Mouse (Mus musculus) embryonic facial prominence, embryonic 10.5 days (tissue): ENCODE data around the gene Ift81. TPM values are rescaled to one million over a fixed set of nuclear protein-coding genes. Genes with fewer than 3 reads are reported as not detected.

Experiments
- DNase-seq: peaks from one replicate; pipeline ENCODE4 v3.0.0-alpha.2; 2017; ENCODE audit warnings: low spot score
- H3K27ac ChIP-seq: fragments of 300-500 bp; sonication (generic); replicated peaks from 2 replicates; pipeline ENCODE4 v1.5.1; 2016; ENCODE audit warnings: mild to moderate bottlenecking
- H3K27me3 ChIP-seq: fragments of 300-500 bp; sonication (generic); replicated peaks from 2 replicates; pipeline ENCODE4 v1.6.1; 2016; ENCODE audit warnings: low read depth, mild to moderate bottlenecking; ENCODE audit not compliant: poor library complexity, severe bottlenecking
- H3K36me3 ChIP-seq: fragments of 300-500 bp; sonication (generic); replicated peaks from 2 replicates; pipeline ENCODE4 v1.6.1; 2016; ENCODE audit warnings: mild to moderate bottlenecking, moderate library complexity
- H3K4me1 ChIP-seq: fragments of 300-500 bp; sonication (generic); 2 replicates; pipeline ENCODE4 v1.6.1; 2016
- H3K4me3 ChIP-seq: fragments of 300-500 bp; sonication (generic); 2 replicates; pipeline ENCODE4 v1.5.1; 2016; ENCODE audit warnings: mild to moderate bottlenecking, moderate library complexity
- H3K9me3 ChIP-seq: fragments of 300-500 bp; sonication (generic); 2 replicates; pipeline ENCODE4 v1.6.1; 2016; ENCODE audit warnings: mild to moderate bottlenecking
- WGBS: fragments of 180-500 bp; shearing (Covaris S2); methylation state at CpG from one replicate; pipeline ENCODE4 v1.1.7; 2016; 5-methylcytosine and 5-hydroxymethylcytosine counted together
- polyA plus RNA-seq: library from polyadenylated mRNA; unstranded; fragments of >200 nt; fragmentation: Nextera tagmentation; extraction: Ambion mirVana; gene quantifications from 2 replicates; pipeline ENCODE4 v1.2.1, GENCODE M21; 2016

The Ift81 gene
- polyA plus RNA-seq, 1 experiment from 2014 or later = 50.2 TPM

DNA sequence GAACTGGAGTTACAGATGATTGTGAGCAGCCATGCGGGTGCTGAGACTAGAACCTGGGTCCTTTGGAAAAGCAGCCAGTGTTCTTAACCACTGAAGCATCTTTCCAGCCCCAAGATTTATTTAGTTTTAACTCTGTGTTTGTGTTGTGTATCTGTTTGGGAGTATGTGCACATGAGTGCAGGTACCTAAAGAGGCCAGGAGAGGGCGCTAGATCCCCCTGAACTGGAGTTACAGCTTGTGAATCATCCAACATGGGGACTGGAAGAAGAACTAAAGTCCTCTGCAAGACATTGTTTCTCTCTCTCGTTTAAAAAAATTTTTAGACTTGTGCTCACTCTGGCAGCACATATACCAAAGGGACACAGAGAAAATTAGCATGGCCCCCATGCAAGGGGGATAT is 107.9 kb downstream of the Ift81 start:
- Histone ChIP-seq H3K27me3 (peaks cover 12% of the 10 kb centered on the region; the same call in 1 of the 2 replicates), H3K9me3 (peaks cover 5% of the 10 kb centered on the region; the same call in 1 of the 2 replicates), H3K4me3 (no peak overlapping the region), H3K27ac (no peak overlapping the region), H3K36me3 (no peaks in the 10 kb centered on the region), H3K4me1 (peaks cover 32% of the 10 kb centered on the region)
- WGBS = 86% methylated on average over 3 of the region's 3 CpGs
- DNase-seq = no peak

DNA sequence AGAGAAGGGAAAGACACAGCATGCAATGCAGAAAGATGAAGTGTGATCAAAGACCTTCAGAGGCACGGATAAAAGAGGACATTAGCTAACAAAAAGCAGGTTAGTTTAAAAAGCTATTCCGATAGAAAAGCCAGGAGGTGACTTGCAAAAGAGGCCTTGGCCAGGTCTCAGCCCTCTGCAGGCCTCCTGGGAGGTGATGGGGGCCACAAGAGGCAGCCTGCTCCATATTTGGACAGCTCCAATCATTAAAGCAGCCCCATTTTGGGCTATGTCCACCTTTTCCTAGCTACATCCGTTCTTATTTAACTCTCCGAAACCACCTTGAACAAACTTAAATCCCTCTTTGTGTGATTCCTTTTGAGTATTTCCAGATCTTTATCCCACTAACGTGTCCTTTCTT is 108.8 kb downstream of the Ift81 start:
- Histone ChIP-seq H3K4me1 (peaks cover 23% of the 10 kb centered on the region), H3K36me3 (no peaks in the 10 kb centered on the region), H3K27ac (no peak overlapping the region), H3K9me3 (peaks cover 5% of the 10 kb centered on the region; the same call in 1 of the 2 replicates), H3K4me3 (no peak overlapping the region), H3K27me3 (peaks cover 12% of the 10 kb centered on the region; the same call in 1 of the 2 replicates)
- DNase-seq = no peak
- WGBS = 89% methylated on average over 5 of the region's 5 CpGs

DNA sequence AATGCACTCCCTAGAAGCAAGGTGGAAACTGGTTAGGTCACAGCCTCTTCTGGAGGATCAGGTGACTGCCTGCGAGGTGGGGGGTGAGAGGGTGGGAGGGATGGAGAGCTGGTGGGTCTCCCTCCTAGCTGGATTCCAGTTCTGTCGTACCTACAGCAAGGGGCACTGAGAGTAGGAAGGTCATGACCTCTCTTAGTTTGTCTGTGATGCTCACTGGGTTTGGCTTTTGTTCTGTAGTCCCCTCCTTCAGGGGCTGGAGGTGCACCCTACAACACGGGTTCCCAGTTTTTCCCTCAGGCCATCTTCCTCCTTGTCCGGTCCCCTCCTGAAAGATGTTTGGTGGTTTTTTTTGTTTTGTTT is 110.6 kb downstream of the Ift81 start:
- Histone ChIP-seq H3K27ac (no peak overlapping the region), H3K4me3 (peak overlapping the region; percentile 99; the same call in 1 of the 2 replicates), H3K9me3 (peaks cover 5% of the 10 kb centered on the region; the same call in 1 of the 2 replicates), H3K36me3 (peaks cover 15% of the 10 kb centered on the region), H3K27me3 (peaks cover 12% of the 10 kb centered on the region; the same call in 1 of the 2 replicates), H3K4me1 (peaks cover 35% of the 10 kb centered on the region)
- DNase-seq = peak; percentile 40
- WGBS = 21% methylated on average over 4 of the region's 4 CpGs

DNA sequence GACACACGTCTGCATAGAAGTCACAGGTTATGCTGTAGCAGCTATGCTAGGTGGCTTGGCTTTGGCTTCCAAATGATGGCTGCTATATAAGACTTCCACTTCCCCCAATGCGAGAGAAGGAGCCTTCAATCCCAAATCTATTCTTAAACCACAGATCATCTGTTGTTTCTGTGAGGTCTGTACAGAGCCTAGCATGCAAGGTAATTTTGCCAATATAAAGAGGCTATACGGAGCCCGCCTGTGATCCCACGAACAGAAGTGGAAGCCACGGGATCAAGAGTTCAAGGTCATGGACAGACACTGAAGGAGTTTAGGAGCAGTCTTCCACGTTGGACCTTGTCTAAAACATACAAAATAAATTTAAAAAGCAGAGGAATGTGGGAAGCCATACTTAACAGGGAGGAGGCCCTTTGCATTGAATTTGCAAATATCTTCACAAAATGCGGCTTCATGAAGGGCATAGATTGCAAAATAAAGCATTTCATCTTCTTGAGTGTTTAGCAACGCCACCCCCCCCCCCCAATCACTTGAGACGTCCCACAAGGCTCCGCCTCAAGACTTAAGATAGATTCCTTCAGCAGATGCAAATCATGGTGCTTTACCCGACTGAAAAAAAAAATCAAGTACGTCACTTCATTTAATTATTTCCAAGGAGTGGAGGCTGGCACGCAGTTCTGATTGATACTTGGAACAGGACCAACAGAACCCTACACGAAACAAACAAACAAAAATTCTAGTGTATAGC is 111.1 kb downstream of the Ift81 start:
- WGBS = 37% methylated on average over 15 of the region's 15 CpGs
- peaks cover 5% of the 10 kb centered on the region; the same call in 1 of the 2 replicates for H3K9me3 ChIP-seq
- H3K27ac ChIP-seq = peak overlapping the region; percentile 100
- H3K36me3 ChIP-seq = peaks cover 19% of the 10 kb centered on the region
- peaks cover 12% of the 10 kb centered on the region; the same call in 1 of the 2 replicates for H3K27me3 ChIP-seq
- peak overlapping the region; percentile 99 for H3K4me3 ChIP-seq
- H3K4me1 ChIP-seq = peaks cover 41% of the 10 kb centered on the region
- DNase-seq = no peak

DNA sequence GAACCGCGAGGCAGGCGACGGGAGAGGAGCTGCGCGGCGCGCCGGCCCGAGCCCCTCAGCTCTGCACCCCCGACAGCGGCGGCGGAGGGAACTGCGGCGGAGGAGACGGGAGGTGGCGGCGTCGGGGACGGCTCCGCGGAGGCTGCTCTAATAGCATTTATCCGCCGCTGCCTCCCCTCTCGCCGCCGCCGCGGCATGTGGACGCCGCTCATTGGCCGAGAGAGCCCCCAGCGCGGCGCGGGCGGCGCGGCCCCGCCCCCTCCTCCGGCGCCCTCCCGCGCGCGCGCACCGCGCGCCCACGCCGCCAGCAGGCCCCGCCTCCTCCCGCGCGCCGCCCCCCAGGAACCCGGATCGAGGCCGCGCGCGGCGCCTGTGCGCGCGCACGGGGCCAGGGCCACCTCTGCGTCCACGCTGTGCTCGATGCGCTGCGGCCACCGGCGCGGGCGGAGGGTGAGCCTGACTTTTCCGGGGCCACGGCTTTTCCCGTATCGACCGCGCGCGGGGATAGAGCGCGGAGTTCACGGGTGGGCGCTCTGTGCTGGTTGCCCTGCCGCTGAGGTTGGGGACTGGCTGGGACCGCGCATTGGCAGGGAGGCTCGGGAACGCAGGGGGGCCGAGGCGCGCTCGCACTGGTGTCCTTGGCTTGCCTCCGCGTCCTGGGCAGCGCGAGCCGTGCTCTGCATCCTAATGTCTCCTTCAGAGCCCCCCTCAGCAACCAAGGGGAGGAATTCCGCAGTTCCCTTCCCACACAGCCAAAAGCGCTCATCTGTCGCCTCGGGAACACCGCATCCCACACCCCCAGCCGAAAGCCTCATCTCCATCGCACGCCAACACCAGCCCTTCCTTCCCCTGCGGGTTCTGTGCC is 112.0 kb downstream of the Ift81 start, which contains the start of gene Atp2a2:
Gene Atp2a2, minus strand, starts transcription at position 149 of the 865 bp plus-strand sequence.
- H3K4me3 ChIP-seq = peak within 1 kb of the TSS; percentile 99

DNA sequence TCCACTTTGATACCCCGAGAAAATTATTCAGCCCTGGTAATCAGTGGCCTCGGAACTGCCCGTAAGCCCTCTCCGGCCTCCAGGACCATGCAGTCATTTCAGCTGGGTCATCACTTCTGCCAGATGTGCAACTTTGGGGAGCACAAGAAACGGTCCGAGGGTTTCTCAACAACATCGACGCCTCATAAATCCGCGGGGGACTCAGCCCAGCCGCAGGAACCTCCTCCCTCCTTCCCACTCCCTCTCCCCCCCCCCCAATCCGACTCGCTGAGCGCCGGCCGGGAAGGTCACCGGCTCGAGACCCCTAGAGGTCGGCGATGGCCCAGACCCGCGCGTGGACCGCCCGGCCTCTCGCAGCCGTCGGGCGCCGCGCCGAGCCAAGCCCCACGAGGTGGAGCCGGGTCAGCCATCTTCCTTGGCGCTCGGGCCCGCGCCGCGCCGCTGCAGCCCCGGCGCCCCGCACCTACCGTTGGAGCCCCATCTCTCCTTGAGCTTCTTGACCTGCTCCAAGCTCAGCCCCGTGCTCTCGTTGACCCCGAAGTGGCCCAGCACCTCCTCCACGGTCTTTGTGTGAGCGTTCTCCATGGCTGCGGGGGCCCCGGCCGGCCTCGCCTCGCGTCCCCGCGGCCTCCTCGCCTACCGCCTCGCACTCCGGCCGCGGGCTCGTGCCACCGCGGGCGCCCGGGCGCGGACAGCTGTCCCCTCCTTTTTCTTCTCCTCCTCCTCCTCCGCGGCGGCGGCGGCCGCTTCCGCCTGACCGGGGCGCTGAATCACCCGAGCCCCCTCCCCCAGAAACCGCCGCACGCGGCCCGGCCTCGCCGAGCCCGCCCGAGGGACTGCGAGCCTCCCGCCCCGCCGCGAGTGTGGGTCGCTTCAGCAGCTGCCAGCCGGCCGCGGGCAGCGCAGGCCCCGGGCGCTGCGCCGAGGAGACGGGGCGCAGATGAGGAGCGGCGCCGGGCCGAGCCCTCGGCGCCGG is 112.9 kb downstream of the Ift81 start:
- H3K36me3 ChIP-seq = peaks cover 36% of the 10 kb centered on the region
- peak overlapping the region; percentile 99 for H3K4me3 ChIP-seq
- H3K27ac ChIP-seq = peak overlapping the region; percentile 100
- DNase-seq = peak; percentile 76
- peaks cover 12% of the 10 kb centered on the region; the same call in 1 of the 2 replicates for H3K27me3 ChIP-seq
- H3K9me3 ChIP-seq = peaks cover 2% of the 10 kb centered on the region; the same call in 1 of the 2 replicates
- WGBS = under 1% methylated on average over 113 of the region's 113 CpGs
- peaks cover 46% of the 10 kb centered on the region for H3K4me1 ChIP-seq

More for the DNA sequence above, 112.0 kb downstream of the Ift81 start, which contains the start of gene Atp2a2:
- H3K4me1 ChIP-seq = peaks cover 46% of the 10 kb centered on the region
- H3K27ac ChIP-seq = peak within 1 kb of the TSS; percentile 100
- H3K36me3 ChIP-seq = peaks cover 27% of the 10 kb centered on the region
- peaks cover 12% of the 10 kb centered on the region; the same call in 1 of the 2 replicates for H3K27me3 ChIP-seq
- peak; percentile 95 for DNase-seq
- WGBS = under 1% methylated on average over 110 of the region's 113 CpGs
- peaks cover 5% of the 10 kb centered on the region; the same call in 1 of the 2 replicates for H3K9me3 ChIP-seq

DNA sequence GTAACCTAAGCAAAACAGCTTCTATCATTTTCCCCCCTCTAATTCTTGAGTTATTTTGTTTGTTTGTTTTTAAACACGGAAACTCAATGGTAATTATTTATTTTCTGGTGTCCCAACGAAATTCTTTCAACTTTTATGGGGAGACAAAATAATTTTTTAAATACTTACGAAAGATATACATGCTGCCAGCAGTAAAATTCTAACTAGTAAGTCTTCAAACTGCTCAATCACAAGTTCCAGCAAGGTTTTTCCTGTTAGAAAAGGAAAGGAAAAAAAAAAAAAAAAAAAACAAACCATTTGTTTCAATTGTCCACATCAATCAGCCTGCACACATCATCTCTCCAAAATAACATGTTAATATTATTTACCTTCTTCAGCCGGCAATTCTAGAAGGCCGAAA is 113.8 kb downstream of the Ift81 start:
- H3K36me3 ChIP-seq = peaks cover 44% of the 10 kb centered on the region
- H3K9me3 ChIP-seq = no peaks in the 10 kb centered on the region
- peaks cover 46% of the 10 kb centered on the region for H3K4me1 ChIP-seq
- peak overlapping the region; percentile 99 for H3K4me3 ChIP-seq
- peaks cover 12% of the 10 kb centered on the region; the same call in 1 of the 2 replicates for H3K27me3 ChIP-seq
- no peak for DNase-seq
- 35% methylated on average over 5 of the region's 5 CpGs for WGBS
- H3K27ac ChIP-seq = peak overlapping the region; percentile 100

Other genes starting within 250 kb of the Ift81 start
- gene Gpn3, start 242.6 kb downstream of the Ift81 start, polyA plus RNA-seq = 89.8 and 94.6 TPM in 2 replicates
- 89.2 TPM in 2 replicates for gene Fam216a, start 242.2 kb downstream of the Ift81 start, polyA plus RNA-seq
- gene Arpc3, start 222.6 kb downstream of the Ift81 start, polyA plus RNA-seq = 85.5 and 93.8 TPM in 2 replicates
- 60.4 and 63.2 TPM in 2 replicates for gene Anapc7, start 192.8 kb downstream of the Ift81 start, polyA plus RNA-seq
- gene Atp2a2, start 112.3 kb downstream of the Ift81 start, polyA plus RNA-seq = 35.3 and 38.1 TPM in 2 replicates
- 0.30 and 0.35 TPM in 2 replicates for gene P2rx7, start 29.4 kb upstream of the Ift81 start, polyA plus RNA-seq
- gene P2rx4, start 93.0 kb upstream of the Ift81 start, polyA plus RNA-seq = 5.1 and 6.5 TPM in 2 replicates
- gene Camkk2, start 164.9 kb upstream of the Ift81 start, polyA plus RNA-seq = 21.9 and 26.3 TPM in 2 replicates
- 477 and 502 TPM in 2 replicates for gene Anapc5, start 206.8 kb upstream of the Ift81 start, polyA plus RNA-seq
- 48.5 and 48.7 TPM in 2 replicates for gene Rnf34, start 235.5 kb upstream of the Ift81 start, polyA plus RNA-seq